8 mouse cellular contexts compared by ENCODE assay signal in the genomic region with DNA sequence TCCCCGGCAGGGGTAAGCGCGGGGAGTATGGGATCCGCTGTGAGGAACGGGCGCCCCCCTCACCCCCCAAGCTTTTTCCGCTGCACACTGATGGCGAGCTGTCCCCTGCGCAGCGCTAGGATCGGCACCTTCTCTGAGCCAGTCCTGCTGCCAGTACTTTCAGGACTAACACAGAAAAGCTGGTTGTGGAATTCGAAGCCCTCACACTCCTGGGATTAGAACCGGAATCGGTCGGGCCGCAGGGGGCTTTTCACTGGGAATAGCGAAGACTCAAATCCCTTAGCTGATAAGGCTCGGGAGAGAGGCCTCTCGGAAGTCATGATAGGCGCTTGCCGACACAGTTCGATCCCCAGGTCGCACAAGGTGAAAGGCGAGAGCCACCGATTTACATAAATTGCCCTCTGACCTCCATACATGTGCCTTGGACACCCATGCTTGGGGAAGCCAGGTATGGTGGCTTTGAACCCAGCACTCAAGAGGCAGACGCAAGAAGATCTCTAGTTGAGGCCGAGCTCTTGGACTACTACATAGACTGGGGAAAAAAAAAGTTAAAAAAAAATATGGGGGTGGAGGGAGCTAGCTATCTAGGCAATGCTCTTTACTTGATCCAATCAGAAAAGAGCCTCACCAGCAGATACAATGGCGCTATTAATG. TPM values are rescaled to one million over a fixed set of nuclear protein-coding genes. Genes with fewer than 3 reads are reported as not detected.
DNase-seq lines count a peak whose midpoint lies in the region; ATAC-seq and TF ChIP-seq lines count a peak whose summit lies in the region.

No protein-coding gene starts in this region.

- H3K27ac ChIP-seq in thymus, adult 2 months (ENCODE audit: control insufficient read depth, insufficient read depth, low read length), result peak overlapping the region; percentile 83
- peak overlapping the region; percentile 95 for H3K27ac ChIP-seq in limb, embryonic 15.5 days

- no peak for TF ChIP-seq CTCF in thymus, adult 2 months (IDR thresholded peaks at IDR 0.05; ENCODE audit: borderline replicate concordance, control insufficient read depth, extremely low read depth, insufficient read depth, low read length, poor library complexity)

- TF ChIP-seq POLR2A in thymus, adult 2 months (IDR thresholded peaks at IDR 0.05; ENCODE audit: control insufficient read depth, extremely low read depth, insufficient read depth, low read length, poor library complexity), result no peak

- peaks cover 47% of the 10 kb centered on the region for H3K27me3 ChIP-seq in erythroblast, embryonic 14.5 days (ENCODE audit: control insufficient read depth)
- no peaks in the 10 kb centered on the region for H3K27me3 ChIP-seq in thymus, adult 2 months (ENCODE audit: control insufficient read depth, insufficient read depth, low read length)
- H3K27me3 ChIP-seq in limb, embryonic 15.5 days, result no peaks in the 10 kb centered on the region

- H3K36me3 ChIP-seq in erythroblast, embryonic 14.5 days (ENCODE audit: control insufficient read depth), result no peaks in the 10 kb centered on the region
- no peaks in the 10 kb centered on the region for H3K36me3 ChIP-seq in thymus, adult 2 months (ENCODE audit: control insufficient read depth, insufficient read depth, low read length)
- no peaks in the 10 kb centered on the region for H3K36me3 ChIP-seq in limb, embryonic 15.5 days

- peak overlapping the region; percentile 40 for H3K4me3 ChIP-seq in erythroblast, embryonic 14.5 days (replicated peaks)
- H3K4me3 ChIP-seq in thymus, adult 2 months (ENCODE audit: control insufficient read depth, insufficient read depth, low read length), result peak overlapping the region; percentile 70
- H3K4me3 ChIP-seq in limb, embryonic 15.5 days, result peak overlapping the region; percentile 69

- peak overlapping the region; percentile 93 for H3K4me2 ChIP-seq in limb, embryonic 15.5 days

- H3K9me3 ChIP-seq in erythroblast, embryonic 14.5 days (ENCODE audit: control insufficient read depth, low read length), result no peaks in the 10 kb centered on the region
- H3K9me3 ChIP-seq in limb, embryonic 15.5 days, result no peaks in the 10 kb centered on the region

- no peak for DNase-seq in thymus, adult 2 months
- DNase-seq in thymus, postnatal 14 days, result no peak
- DNase-seq in thymus, postnatal 10 days (ENCODE audit: low spot score in 2 of 2), result no peak
- DNase-seq in left cerebral cortex, adult 11 months (ENCODE audit: low spot score), result no peak

- no peak for ATAC-seq in erythroblast, adult 5-6 weeks (replicated peaks; ENCODE audit: low FRiP score, poor library complexity, severe bottlenecking)
- ATAC-seq in limb, embryonic 15.5 days (ENCODE audit: insufficient number of reproducible peaks, low FRiP score, low TSS enrichment, low read depth), result no peak; the same call in 1 of the 2 replicates
- no peak for ATAC-seq in monocyte, adult 5-6 weeks (replicated peaks; ENCODE audit: insufficient number of reproducible peaks, low FRiP score, low TSS enrichment, poor library complexity, severe bottlenecking)

- H3K9ac ChIP-seq in limb, embryonic 15.5 days, result peak overlapping the region; percentile 64

- peaks cover 9% of the 10 kb centered on the region for H3K4me1 ChIP-seq in erythroblast, embryonic 14.5 days (ENCODE audit: control insufficient read depth)
- H3K4me1 ChIP-seq in thymus, adult 2 months (replicated peaks; ENCODE audit: control insufficient read depth, insufficient read depth, low read length), result peaks cover 54% of the 10 kb centered on the region
- peaks cover 37% of the 10 kb centered on the region for H3K4me1 ChIP-seq in limb, embryonic 15.5 days

- 2% methylated on average over 28 of the region's 28 CpGs for WGBS in thymus, adult 2 months
- WGBS in limb, embryonic 15.5 days, result 8% methylated on average over 27 of the region's 28 CpGs

RNA-seq across cellular contexts. Expression of gene Fkbp5, which starts 6.2 kb away (rescaled TPM):
- 0.32 and 0.33 TPM in 2 replicates for polyA plus RNA-seq in erythroblast, embryonic 14.5 days (2012)
- 3.7 and 6.7 TPM in 2 replicates for total RNA-seq in erythroblast, adult 5-6 weeks (2015; ENCODE audit: low replicate concordance)
- 12.8 and 13.8 TPM in 2 replicates for total RNA-seq in erythroblast, adult 5-6 weeks (2017; ENCODE audit: low replicate concordance)
- polyA plus RNA-seq in thymus, adult 2 months (2012; rRNA removed), result 157 and 179 TPM in 2 replicates
- 29.8 and 42.1 TPM in 2 replicates for polyA plus RNA-seq in limb, embryonic 15.5 days (2015; fragmentation: Nextera tagmentation; extraction: Ambion mirVana)
- 9.1 to 23.2 TPM (median 11.9 TPM) in 3 replicates for total RNA-seq in monocyte, adult 5-6 weeks (2017)

RNA-seq across cellular contexts. Expression of gene Armc12, which starts 7.1 kb away (rescaled TPM):
- not detected in 2 replicates for polyA plus RNA-seq in erythroblast, embryonic 14.5 days (2012)
- not detected in 2 replicates for total RNA-seq in erythroblast, adult 5-6 weeks (2015; ENCODE audit: low replicate concordance)
- total RNA-seq in erythroblast, adult 5-6 weeks (2017; ENCODE audit: low replicate concordance), result not detected in 2 replicates
- polyA plus RNA-seq in thymus, adult 2 months (2012; rRNA removed), result 0.33 and 0.58 TPM in 2 replicates
- polyA plus RNA-seq in limb, embryonic 15.5 days (2015; fragmentation: Nextera tagmentation; extraction: Ambion mirVana), result not detected in 2 replicates
- total RNA-seq in monocyte, adult 5-6 weeks (2017), result 2.2 TPM in 1 of 3 replicates, not detected in the others

RNA-seq across cellular contexts. Expression of gene Clpsl2, which starts 25.7 kb away (rescaled TPM):
- polyA plus RNA-seq in erythroblast, embryonic 14.5 days (2012), result not detected in 2 replicates
- not detected in 2 replicates for total RNA-seq in erythroblast, adult 5-6 weeks (2015; ENCODE audit: low replicate concordance)
- not detected in 2 replicates for total RNA-seq in erythroblast, adult 5-6 weeks (2017; ENCODE audit: low replicate concordance)
- not detected in 2 replicates for polyA plus RNA-seq in thymus, adult 2 months (2012; rRNA removed)
- not detected in 2 replicates for polyA plus RNA-seq in limb, embryonic 15.5 days (2015; fragmentation: Nextera tagmentation; extraction: Ambion mirVana)
- total RNA-seq in monocyte, adult 5-6 weeks (2017), result not detected in 3 replicates

RNA-seq across cellular contexts. Expression of gene Clps, which starts 37.1 kb away (rescaled TPM):
- polyA plus RNA-seq in erythroblast, embryonic 14.5 days (2012), result not detected in 2 replicates
- total RNA-seq in erythroblast, adult 5-6 weeks (2015; ENCODE audit: low replicate concordance), result not detected in 2 replicates
- total RNA-seq in erythroblast, adult 5-6 weeks (2017; ENCODE audit: low replicate concordance), result not detected in 2 replicates
- polyA plus RNA-seq in thymus, adult 2 months (2012; rRNA removed), result 1.3 and 5.4 TPM in 2 replicates
- polyA plus RNA-seq in limb, embryonic 15.5 days (2015; fragmentation: Nextera tagmentation; extraction: Ambion mirVana), result 0.47 and 1.8 TPM in 2 replicates
- total RNA-seq in monocyte, adult 5-6 weeks (2017), result not detected in 3 replicates

RNA-seq across cellular contexts. Expression of gene Lhfpl5, which starts 52.0 kb away (rescaled TPM):
- not detected in 2 replicates for polyA plus RNA-seq in erythroblast, embryonic 14.5 days (2012)
- not detected in 2 replicates for total RNA-seq in erythroblast, adult 5-6 weeks (2015; ENCODE audit: low replicate concordance)
- not detected in 2 replicates for total RNA-seq in erythroblast, adult 5-6 weeks (2017; ENCODE audit: low replicate concordance)
- 0.24 and 0.27 TPM in 2 replicates for polyA plus RNA-seq in thymus, adult 2 months (2012; rRNA removed)
- polyA plus RNA-seq in limb, embryonic 15.5 days (2015; fragmentation: Nextera tagmentation; extraction: Ambion mirVana), result 0.40 and 0.60 TPM in 2 replicates
- not detected in 3 replicates for total RNA-seq in monocyte, adult 5-6 weeks (2017)

Comparison
In these comparisons a context has a peak if more than half of its experiments do, and no peak if none do; other contexts are left out.
1. RNA of gene Fkbp5, which starts 6.2 kb away (polyA plus RNA-seq): 157 to 179 TPM in thymus, adult 2 months and 29.8 to 42.1 TPM in limb, embryonic 15.5 days; 0.32 to 0.33 TPM in erythroblast, embryonic 14.5 days; every median in the first group is over 10 times any median in the second.
2. Peak in every context shown above with its lines, with median percentiles within 50 percentile points of each other: H3K4me3 ChIP-seq.